ENCODE assay signal across 9 mouse cellular contexts in genomic region chr19:57655083-57655482, GRCm38 (mm10). TPM values are rescaled to one million over a fixed set of nuclear protein-coding genes. Genes with fewer than 3 reads are reported as not detected.
DNase-seq lines count a peak whose midpoint lies in the region; ATAC-seq lines count a peak whose summit lies in the region.
"Had no signal": no experiment of that assay in that cellular context is flagged by ENCODE, and none has a peak within 500 bp of the region (broad histone marks: within the 10 kb centered on the region; RNA-seq: fewer than 3 reads in every experiment).

No protein-coding gene starts in this region.

- DNase-seq in heart, adult 8-10 months (ENCODE audit: low spot score) = peak; percentile 59
- DNase-seq in urinary bladder, postnatal 36 days (ENCODE audit: low spot score in 2 of 2) = peak; percentile 26 to 28
- no peak for DNase-seq in urinary bladder, postnatal 10 days (ENCODE audit: low spot score)
- peak; percentile 66 for DNase-seq in embryo, embryonic 10 days (ENCODE audit: low spot score)
- peak; percentile 73 to 77 for DNase-seq in kidney, postnatal 4 days
- peak; percentile 20 for DNase-seq in retina, adult 2 months (ENCODE audit: low read depth, low spot score)

- no peak overlapping the region for H3K9ac ChIP-seq in heart, embryonic 11.5 days (ENCODE audit: low read depth, low read length)
- no peak overlapping the region for H3K9ac ChIP-seq in forebrain, embryonic 15.5 days (replicated peaks)
- H3K9ac ChIP-seq: limb, embryonic 12.5 days had no signal

- no peaks in the 10 kb centered on the region for H3K27me3 ChIP-seq in heart, embryonic 11.5 days (ENCODE audit: control insufficient read depth, insufficient read depth, low read length)
- no peaks in the 10 kb centered on the region for H3K27me3 ChIP-seq in forebrain, embryonic 15.5 days
- H3K27me3 ChIP-seq: limb, embryonic 12.5 days had no signal

- no peak overlapping the region for H3K4me3 ChIP-seq in heart, embryonic 11.5 days (ENCODE audit: low read depth, low read length)
- no peak overlapping the region for H3K4me3 ChIP-seq in forebrain, embryonic 15.5 days
- H3K4me3 ChIP-seq: limb, embryonic 12.5 days had no signal

- H3K36me3 ChIP-seq in heart, embryonic 11.5 days (ENCODE audit: control insufficient read depth, insufficient read depth, low read length) = peaks cover 2% of the 10 kb centered on the region; the same call in 1 of the 2 replicates
- H3K36me3 ChIP-seq in forebrain, embryonic 15.5 days = peaks cover 14% of the 10 kb centered on the region; the same call in 1 of the 2 replicates

- no peak for ATAC-seq in heart, embryonic 11.5 days (replicated peaks; ENCODE audit: insufficient number of reproducible peaks, low FRiP score, low TSS enrichment)
- ATAC-seq in forebrain, embryonic 15.5 days (replicated peaks) = no peak

- H3K9me3 ChIP-seq in heart, embryonic 11.5 days (replicated peaks; ENCODE audit: control insufficient read depth, low read length) = no peaks in the 10 kb centered on the region
- no peaks in the 10 kb centered on the region for H3K9me3 ChIP-seq in forebrain, embryonic 15.5 days
- H3K9me3 ChIP-seq: limb, embryonic 12.5 days had no signal

- WGBS in heart, embryonic 11.5 days (ENCODE audit: insufficient replicate concordance) = 67% methylated on average over 2 of the region's 2 CpGs
- WGBS in forebrain, embryonic 15.5 days = 73% methylated on average over 2 of the region's 2 CpGs

- no peak overlapping the region for H3K4me2 ChIP-seq in heart, embryonic 11.5 days
- H3K4me2 ChIP-seq in forebrain, embryonic 15.5 days (replicated peaks) = no peak overlapping the region
- H3K4me2 ChIP-seq: limb, embryonic 12.5 days had no signal

- no peak overlapping the region for H3K27ac ChIP-seq in heart, embryonic 11.5 days (ENCODE audit: low read depth, low read length)
- H3K27ac ChIP-seq in forebrain, embryonic 15.5 days (replicated peaks) = no peak overlapping the region
- H3K27ac ChIP-seq: limb, embryonic 12.5 days had no signal

- no peaks in the 10 kb centered on the region for H3K4me1 ChIP-seq in heart, embryonic 11.5 days (ENCODE audit: control insufficient read depth, insufficient read depth, low read length)
- no peaks in the 10 kb centered on the region for H3K4me1 ChIP-seq in forebrain, embryonic 15.5 days
- H3K4me1 ChIP-seq: limb, embryonic 12.5 days had no signal

RNA-seq across cellular contexts. Expression of gene Atrnl1, which starts 44.2 kb away (rescaled TPM):
- total RNA-seq in heart, adult 8-10 months (2022) = 10 to 100 TPM; 13.7 to 16.1 (median 15.1) TPM
- polyA plus RNA-seq in heart, embryonic 11.5 days (2014; fragmentation: Nextera tagmentation; extraction: Ambion mirVana) = 4.0 and 4.4 TPM in 2 replicates
- 8.0 and 8.9 TPM in 2 replicates for polyA plus RNA-seq in forebrain, embryonic 15.5 days (2015; fragmentation: Nextera tagmentation; extraction: Ambion mirVana)
